Mouse (Mus musculus) 416B (cell line): ENCODE data around the gene Zglp1.

Experiments used
- DNase-seq: peaks from one replicate; pipeline ENCODE4 v3.0.0; 2011; ENCODE audit warnings: low read depth

Gene Zglp1

GRCm38 (mm10) chr9:21026849-21027248 is 40.0 kb downstream of the Zglp1 start:
- DNase-seq = no peak

- no peak for DNase-seq
Observed at GRCm38 (mm10) chr9:21025258-21025810, 41.6 kb downstream of the Zglp1 start.

GRCm38 (mm10) chr9:21022726-21023125 is 44.2 kb downstream of the Zglp1 start:
- DNase-seq = peak; percentile 46

- no peak for DNase-seq
Observed at GRCm38 (mm10) chr9:21022288-21022687, 44.6 kb downstream of the Zglp1 start.

GRCm38 (mm10) chr9:21021363-21021762 is 45.5 kb downstream of the Zglp1 start:
- no peak for DNase-seq

GRCm38 (mm10) chr9:21018600-21018999 is 48.3 kb downstream of the Zglp1 start:
- DNase-seq = no peak

- peak; percentile 64 for DNase-seq
Observed at GRCm38 (mm10) chr9:21017177-21017575, 49.7 kb downstream of the Zglp1 start.

- DNase-seq = peak; percentile 57
Observed at GRCm38 (mm10) chr9:21016331-21017176, 50.3 kb downstream of the Zglp1 start.

- peak; percentile 76 for DNase-seq
Observed at GRCm38 (mm10) chr9:21015571-21016130, 51.2 kb downstream of the Zglp1 start, which contains the start of gene Icam1. Icam1 (plus strand) TSS chr9:21015985.

- DNase-seq = peak; percentile 74
Observed at GRCm38 (mm10) chr9:21014691-21015570, 52.0 kb downstream of the Zglp1 start.
